Mouse (Mus musculus): ENCODE results near the gene Pigu. TPM values are rescaled to one million over a fixed set of nuclear protein-coding genes. Genes with fewer than 3 reads are reported as not detected.

Gene Pigu
- polyA plus RNA-seq, 1 experiment from 2014 or later, result 56.1 TPM

DNA sequence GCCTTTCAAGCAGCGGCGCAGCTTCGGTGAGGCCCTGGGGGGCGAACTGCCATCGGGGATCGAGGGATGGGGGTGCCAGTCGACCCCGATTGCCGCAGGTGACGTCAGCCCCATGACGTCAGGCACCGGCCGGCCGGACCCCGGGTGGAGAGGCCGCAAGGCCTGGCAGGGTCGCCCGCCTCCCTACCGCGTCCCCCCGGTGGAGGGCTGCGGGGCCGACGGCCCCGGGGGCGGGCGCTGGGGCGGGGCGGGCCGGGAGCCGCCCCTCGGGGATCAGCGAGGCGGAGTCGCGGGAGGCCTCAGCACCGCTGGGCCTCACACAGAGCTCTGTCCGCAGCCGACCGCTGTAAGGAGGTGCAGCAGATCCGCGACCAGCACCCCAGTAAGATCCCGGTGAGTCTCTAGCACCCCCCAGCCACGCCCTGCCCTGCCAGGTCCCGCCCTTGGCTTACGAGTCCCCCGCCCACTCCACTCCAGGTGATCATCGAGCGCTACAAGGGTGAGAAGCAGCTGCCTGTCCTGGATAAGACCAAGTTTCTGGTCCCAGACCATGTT, 80.5 kb downstream of the Pigu start:
- H3K27me3 ChIP-seq (ENCODE audit: control insufficient read depth, insufficient read depth, low read length), result no peaks in the 10 kb centered on the region
- H3K9me3 ChIP-seq (ENCODE audit: control insufficient read depth, low read length), result no peaks in the 10 kb centered on the region
- H3K4me2 ChIP-seq (ENCODE audit: low read depth), result peak overlapping the region; percentile 76
- H3K36me3 ChIP-seq (ENCODE audit: control insufficient read depth, insufficient read depth, low read length), result no peaks in the 10 kb centered on the region; the same call in 1 of the 2 replicates
- peaks cover 5% of the 10 kb centered on the region; the same call in 1 of the 2 replicates for H3K4me1 ChIP-seq (ENCODE audit: control insufficient read depth, insufficient read depth, low read length)
- 0 out of 2 replicates have a peak overlapping the region, but pooled peaks have one; percentile 20 for H3K27ac ChIP-seq (ENCODE audit: low read depth, low read length)
- under 1% methylated on average over 38 of the region's 49 CpGs for WGBS
- peak overlapping the region; percentile 86 for H3K9ac ChIP-seq (ENCODE audit: low read length)
- peak overlapping the region; percentile 79 for H3K4me3 ChIP-seq (ENCODE audit: low read depth, low read length)
- peak; percentile 65 for DNase-seq (ENCODE audit: low spot score)
- ATAC-seq (ENCODE audit: insufficient read depth, low FRiP score, low TSS enrichment), result peak; percentile 77

DNA sequence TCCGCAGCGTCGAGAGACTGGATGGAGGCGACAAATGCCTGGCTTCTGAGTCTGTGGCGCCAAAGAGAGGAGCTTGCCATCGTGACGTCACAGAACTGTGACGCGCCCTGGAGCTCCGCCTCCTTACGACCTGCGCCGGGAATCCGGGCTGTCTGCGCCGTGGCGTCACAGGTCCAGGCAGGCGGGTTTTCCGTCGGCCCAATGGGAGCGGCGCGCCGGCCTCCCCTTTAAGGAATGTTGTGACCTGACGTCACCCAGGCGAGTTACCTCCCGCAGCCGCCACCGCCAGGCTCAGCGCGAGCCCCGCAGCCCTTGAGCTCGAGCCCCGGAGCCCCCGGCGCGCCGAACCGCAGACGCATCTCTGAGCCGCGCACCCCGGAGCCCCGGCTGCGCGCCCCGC, 81.0 kb downstream of the Pigu start, which contains the start of gene Map1lc3a:
TSS of gene Map1lc3a (plus strand) at position 103 of the 400 bp plus-strand sequence.
- Histone ChIP-seq H3K36me3 (ENCODE audit: control insufficient read depth, insufficient read depth, low read length) (no peaks in the 10 kb centered on the region; the same call in 1 of the 2 replicates), H3K4me1 (ENCODE audit: control insufficient read depth, insufficient read depth, low read length) (peaks cover 5% of the 10 kb centered on the region; the same call in 1 of the 2 replicates), H3K27me3 (ENCODE audit: control insufficient read depth, insufficient read depth, low read length) (no peaks in the 10 kb centered on the region), H3K4me3 (ENCODE audit: low read depth, low read length) (peak within 1 kb of the TSS; percentile 79), H3K9ac (ENCODE audit: low read length) (peak within 1 kb of the TSS; percentile 86), H3K4me2 (ENCODE audit: low read depth) (peak within 1 kb of the TSS; percentile 76), H3K27ac (ENCODE audit: low read depth, low read length) (0 out of 2 replicates have a peak within 1 kb of the TSS, but pooled peaks have one; percentile 20), H3K9me3 (ENCODE audit: control insufficient read depth, low read length) (no peaks in the 10 kb centered on the region)
- peak; percentile 94 for DNase-seq (ENCODE audit: low spot score)
- peak; percentile 93 for ATAC-seq (ENCODE audit: insufficient read depth, low FRiP score, low TSS enrichment)
- WGBS, result under 1% methylated on average over 42 of the region's 47 CpGs

DNA sequence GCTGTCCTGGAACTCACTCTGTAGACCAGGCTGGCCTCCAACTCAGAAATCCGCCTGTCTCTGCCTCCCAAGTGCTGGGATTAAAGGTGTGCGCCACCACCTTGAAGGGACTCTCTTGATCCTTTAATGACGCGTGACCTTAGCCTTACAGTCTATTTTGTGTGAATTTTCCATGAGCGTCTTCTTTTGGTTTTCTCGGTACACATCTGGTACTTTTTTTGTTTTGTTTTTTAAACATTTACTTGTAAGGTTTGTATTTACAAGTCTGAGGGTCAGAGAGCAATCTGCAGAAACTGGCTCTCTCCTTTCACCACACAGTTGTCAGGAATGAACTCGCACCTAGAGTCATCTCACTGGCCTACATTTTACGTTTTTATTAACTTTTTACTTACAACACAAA, 83.6 kb downstream of the Pigu start:
- Histone ChIP-seq H3K36me3 (ENCODE audit: control insufficient read depth, insufficient read depth, low read length) (no peaks in the 10 kb centered on the region; the same call in 1 of the 2 replicates), H3K9me3 (ENCODE audit: control insufficient read depth, low read length) (no peaks in the 10 kb centered on the region), H3K27me3 (ENCODE audit: control insufficient read depth, insufficient read depth, low read length) (no peaks in the 10 kb centered on the region), H3K4me2 (ENCODE audit: low read depth) (no peak overlapping the region), H3K27ac (ENCODE audit: low read depth, low read length) (no peak overlapping the region), H3K9ac (ENCODE audit: low read length) (no peak overlapping the region), H3K4me1 (ENCODE audit: control insufficient read depth, insufficient read depth, low read length) (peaks cover 5% of the 10 kb centered on the region; the same call in 1 of the 2 replicates), H3K4me3 (ENCODE audit: low read depth, low read length) (no peak overlapping the region)
- WGBS, result 94% methylated on average over 8 of the region's 8 CpGs
- ATAC-seq (ENCODE audit: insufficient read depth, low FRiP score, low TSS enrichment), result no peak
- DNase-seq (ENCODE audit: low spot score), result no peak

DNA sequence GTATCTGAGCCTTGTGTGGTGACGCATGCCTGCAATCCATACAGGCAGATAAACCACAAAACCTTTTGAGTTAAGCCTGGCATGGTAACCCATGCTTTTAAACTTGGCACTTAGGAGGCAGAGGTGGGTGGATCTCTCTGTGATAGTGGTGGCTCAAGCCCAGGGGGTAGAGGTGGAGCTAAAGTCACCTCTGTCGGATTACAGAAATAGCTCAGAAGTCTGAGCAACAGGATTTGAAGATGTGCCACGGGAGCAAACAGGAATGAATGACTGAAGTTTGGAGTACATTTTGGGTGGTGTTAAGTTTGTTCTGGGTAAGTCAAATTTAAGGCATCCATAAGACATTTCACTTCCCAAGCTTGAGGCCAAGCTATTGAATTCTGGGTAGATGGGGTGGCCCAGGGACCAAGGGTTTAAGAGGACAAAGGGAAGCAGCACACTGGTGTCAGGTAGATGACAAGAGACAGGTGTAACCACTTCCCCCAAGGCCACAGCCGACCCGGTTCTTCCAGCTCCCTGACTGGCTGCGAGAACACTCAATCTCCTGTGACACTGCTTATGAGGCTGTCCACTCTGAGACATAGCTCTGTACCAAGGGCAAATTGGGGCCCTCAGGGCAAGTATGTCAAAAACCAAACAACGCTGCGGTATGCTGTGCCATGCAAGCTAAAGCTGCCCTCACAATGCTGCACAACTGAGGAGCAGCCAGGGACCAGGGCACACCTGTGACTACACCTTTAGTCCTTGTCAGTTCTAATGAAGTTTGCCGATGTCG, 84.6 kb downstream of the Pigu start:
- Histone ChIP-seq H3K27me3 (ENCODE audit: control insufficient read depth, insufficient read depth, low read length) (no peaks in the 10 kb centered on the region), H3K4me3 (ENCODE audit: low read depth, low read length) (no peak overlapping the region), H3K4me1 (ENCODE audit: control insufficient read depth, insufficient read depth, low read length) (peaks cover 5% of the 10 kb centered on the region; the same call in 1 of the 2 replicates), H3K36me3 (ENCODE audit: control insufficient read depth, insufficient read depth, low read length) (no peaks in the 10 kb centered on the region), H3K4me2 (ENCODE audit: low read depth) (no peak overlapping the region), H3K9ac (ENCODE audit: low read length) (no peak overlapping the region), H3K9me3 (ENCODE audit: control insufficient read depth, low read length) (no peaks in the 10 kb centered on the region), H3K27ac (ENCODE audit: low read depth, low read length) (no peak overlapping the region)
- ATAC-seq (ENCODE audit: insufficient read depth, low FRiP score, low TSS enrichment), result no peak
- WGBS, result 78% methylated on average over 10 of the region's 10 CpGs
- peak; percentile 9 for DNase-seq (ENCODE audit: low spot score)

DNA sequence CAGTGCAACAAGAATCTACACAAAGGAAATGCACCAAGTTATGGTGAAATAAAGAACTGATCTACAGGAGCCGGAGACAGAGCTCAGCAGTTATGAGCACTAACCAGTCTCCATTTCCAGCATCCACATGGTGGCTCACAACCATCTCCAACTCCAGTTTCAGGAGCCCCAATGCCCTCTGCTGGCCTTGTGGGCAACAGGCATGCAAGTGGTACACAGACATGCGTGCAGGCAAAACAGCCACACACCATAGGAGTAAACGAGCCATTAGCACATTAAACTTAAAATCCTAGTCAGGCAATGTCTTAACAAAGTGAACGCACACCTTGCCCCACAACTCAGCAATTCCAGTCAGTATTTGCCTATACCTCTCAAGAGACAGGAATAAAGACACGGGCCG, 85.3 kb downstream of the Pigu start:
- no peak overlapping the region for H3K9ac ChIP-seq (ENCODE audit: low read length)
- no peak overlapping the region for H3K4me3 ChIP-seq (ENCODE audit: low read depth, low read length)
- 87% methylated on average over 6 of the region's 6 CpGs for WGBS
- no peak overlapping the region for H3K27ac ChIP-seq (ENCODE audit: low read depth, low read length)
- no peaks in the 10 kb centered on the region for H3K9me3 ChIP-seq (ENCODE audit: control insufficient read depth, low read length)
- DNase-seq (ENCODE audit: low spot score) (peak; percentile 29), ATAC-seq (ENCODE audit: insufficient read depth, low FRiP score, low TSS enrichment) (no peak)
- H3K4me1 ChIP-seq (ENCODE audit: control insufficient read depth, insufficient read depth, low read length), result no peaks in the 10 kb centered on the region
- H3K27me3 ChIP-seq (ENCODE audit: control insufficient read depth, insufficient read depth, low read length), result no peaks in the 10 kb centered on the region
- H3K4me2 ChIP-seq (ENCODE audit: low read depth), result no peak overlapping the region
- no peaks in the 10 kb centered on the region for H3K36me3 ChIP-seq (ENCODE audit: control insufficient read depth, insufficient read depth, low read length)

DNA sequence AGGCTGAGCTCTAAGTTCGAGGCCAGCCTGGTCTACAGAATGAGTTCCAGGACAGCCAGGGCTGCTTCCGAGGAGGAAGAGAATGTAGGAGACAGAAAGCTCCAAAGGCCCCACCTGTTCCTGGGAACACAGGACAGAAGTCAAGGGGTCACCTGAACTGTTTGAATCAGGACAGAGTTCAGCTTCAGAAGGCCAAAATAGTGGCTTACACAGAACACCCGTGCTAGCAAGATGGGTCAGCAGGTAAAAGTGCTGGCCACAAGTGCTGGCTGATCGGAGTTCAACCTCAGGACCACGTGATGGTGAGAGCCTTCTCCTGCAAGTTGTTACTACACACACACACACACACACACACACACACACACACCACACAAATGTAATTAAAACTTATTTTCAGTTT, 90.3 kb downstream of the Pigu start:
- 88% methylated on average over 5 of the region's 5 CpGs for WGBS

DNA sequence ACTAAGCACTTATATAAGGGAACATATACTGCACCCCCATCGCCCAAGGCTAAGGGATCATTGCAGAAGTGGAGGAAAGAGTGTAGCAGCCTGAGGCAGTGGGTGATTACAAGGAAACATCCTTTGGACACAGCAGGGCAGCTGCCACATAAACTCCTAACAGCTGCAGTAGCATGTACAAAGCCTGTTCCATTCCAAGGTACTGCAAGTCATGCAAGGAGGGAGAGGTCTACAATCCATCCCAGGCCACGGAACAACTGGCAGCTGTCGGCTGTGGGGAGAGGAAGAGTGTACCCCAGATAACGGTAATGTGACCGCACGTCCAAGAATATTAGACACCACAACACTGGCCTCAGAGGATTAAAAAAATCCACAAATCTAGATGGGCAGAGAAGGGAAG, 91.7 kb downstream of the Pigu start:
- Histone ChIP-seq H3K36me3 (ENCODE audit: control insufficient read depth, insufficient read depth, low read length) (no peaks in the 10 kb centered on the region), H3K27me3 (ENCODE audit: control insufficient read depth, insufficient read depth, low read length) (no peaks in the 10 kb centered on the region), H3K4me1 (ENCODE audit: control insufficient read depth, insufficient read depth, low read length) (no peaks in the 10 kb centered on the region), H3K27ac (ENCODE audit: low read depth, low read length) (no peak overlapping the region), H3K4me2 (ENCODE audit: low read depth) (no peak overlapping the region), H3K4me3 (ENCODE audit: low read depth, low read length) (no peak overlapping the region), H3K9ac (ENCODE audit: low read length) (no peak overlapping the region), H3K9me3 (ENCODE audit: control insufficient read depth, low read length) (no peaks in the 10 kb centered on the region)
- ATAC-seq (ENCODE audit: insufficient read depth, low FRiP score, low TSS enrichment) (no peak), DNase-seq (ENCODE audit: low spot score) (peak; percentile 8)
- WGBS, result 91% methylated on average over 6 of the region's 6 CpGs

More for the DNA sequence above, 90.3 kb downstream of the Pigu start:
- Histone ChIP-seq H3K9ac (ENCODE audit: low read length) (no peak overlapping the region), H3K4me1 (ENCODE audit: control insufficient read depth, insufficient read depth, low read length) (no peaks in the 10 kb centered on the region), H3K4me3 (ENCODE audit: low read depth, low read length) (no peak overlapping the region), H3K9me3 (ENCODE audit: control insufficient read depth, low read length) (no peaks in the 10 kb centered on the region), H3K4me2 (ENCODE audit: low read depth) (no peak overlapping the region), H3K27me3 (ENCODE audit: control insufficient read depth, insufficient read depth, low read length) (no peaks in the 10 kb centered on the region), H3K36me3 (ENCODE audit: control insufficient read depth, insufficient read depth, low read length) (no peaks in the 10 kb centered on the region), H3K27ac (ENCODE audit: low read depth, low read length) (no peak overlapping the region)
- ATAC-seq (ENCODE audit: insufficient read depth, low FRiP score, low TSS enrichment) (no peak), DNase-seq (ENCODE audit: low spot score) (no peak)

DNA sequence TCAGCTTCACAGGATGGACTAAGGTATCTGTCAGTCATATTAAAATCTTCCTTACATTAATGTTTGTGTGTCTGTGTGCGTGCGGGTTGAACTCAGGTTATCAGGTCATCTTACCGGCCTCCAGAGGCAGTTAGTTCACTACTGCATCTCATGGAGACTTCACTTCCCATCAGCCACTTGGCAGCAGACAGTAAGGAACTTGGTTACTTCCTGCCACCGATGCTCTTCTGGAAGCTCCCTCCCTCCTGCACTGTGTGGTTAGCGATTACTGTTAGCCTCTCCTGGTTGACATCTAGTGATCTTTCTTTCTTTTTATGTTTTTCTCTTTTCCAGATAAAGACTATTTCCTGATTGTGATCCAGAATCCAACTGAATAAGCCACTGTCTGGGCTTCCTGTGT, 107.6 kb downstream of the Pigu start:
- Histone ChIP-seq H3K27me3 (ENCODE audit: control insufficient read depth, insufficient read depth, low read length) (no peaks in the 10 kb centered on the region), H3K4me3 (ENCODE audit: low read depth, low read length) (no peak overlapping the region), H3K4me2 (ENCODE audit: low read depth) (no peak overlapping the region), H3K9me3 (ENCODE audit: control insufficient read depth, low read length) (no peaks in the 10 kb centered on the region), H3K27ac (ENCODE audit: low read depth, low read length) (no peak overlapping the region), H3K9ac (ENCODE audit: low read length) (no peak overlapping the region), H3K4me1 (ENCODE audit: control insufficient read depth, insufficient read depth, low read length) (no peaks in the 10 kb centered on the region), H3K36me3 (ENCODE audit: control insufficient read depth, insufficient read depth, low read length) (peaks cover 26% of the 10 kb centered on the region)
- DNase-seq (ENCODE audit: low spot score) (no peak), ATAC-seq (ENCODE audit: insufficient read depth, low FRiP score, low TSS enrichment) (no peak)
- 95% methylated on average over 5 of the region's 5 CpGs for WGBS

Measured in neural tube, embryonic 11.5 days (tissue).